Mouse (Mus musculus): ENCODE measurements around the gene Tiam1. TPM values are rescaled to one million over a fixed set of nuclear protein-coding genes. Genes with fewer than 3 reads are reported as not detected.

The Tiam1 gene
- total RNA-seq, 2 experiments from 2014 or later = 14.5 to 15.5 TPM

- no peak for DNase-seq (ENCODE audit: low spot score in 2 of 2)
These were observed 252.9 kb downstream of the Tiam1 start for GRCm38 (mm10) chr16:89890515-89891189.

- no peak for DNase-seq (ENCODE audit: low spot score in 2 of 2)
These were observed 253.6 kb downstream of the Tiam1 start for GRCm38 (mm10) chr16:89889890-89890462.

GRCm38 (mm10) chr16:89886561-89886960, 257.0 kb downstream of the Tiam1 start:
- no peak for DNase-seq (ENCODE audit: low spot score in 2 of 2)

- DNase-seq (ENCODE audit: low spot score in 2 of 2) = no peak
These were observed 257.9 kb downstream of the Tiam1 start for GRCm38 (mm10) chr16:89885661-89886060.

- no peak for DNase-seq (ENCODE audit: low spot score in 2 of 2)
These were observed 259.7 kb downstream of the Tiam1 start for GRCm38 (mm10) chr16:89883897-89884296.

GRCm38 (mm10) chr16:89882477-89883234, 260.9 kb downstream of the Tiam1 start:
- DNase-seq (ENCODE audit: low spot score in 2 of 2) = no peak

- no peak for DNase-seq (ENCODE audit: low spot score in 2 of 2)
These were observed 266.4 kb downstream of the Tiam1 start for GRCm38 (mm10) chr16:89877206-89877605.

GRCm38 (mm10) chr16:89876079-89876478, 267.5 kb downstream of the Tiam1 start:
- no peak for DNase-seq (ENCODE audit: low spot score in 2 of 2)

- no peak for DNase-seq (ENCODE audit: low spot score in 2 of 2)
These were observed 269.4 kb downstream of the Tiam1 start for GRCm38 (mm10) chr16:89874012-89874704.

- no peak for DNase-seq (ENCODE audit: low spot score in 2 of 2)
These were observed 271.3 kb downstream of the Tiam1 start for GRCm38 (mm10) chr16:89872011-89872942.

- no peak for DNase-seq (ENCODE audit: low spot score in 2 of 2)
These were observed 272.2 kb downstream of the Tiam1 start for GRCm38 (mm10) chr16:89871382-89871781.

GRCm38 (mm10) chr16:89870059-89870458, 273.5 kb downstream of the Tiam1 start:
- no peak for DNase-seq (ENCODE audit: low spot score in 2 of 2)

GRCm38 (mm10) chr16:89868502-89868901, 275.1 kb downstream of the Tiam1 start:
- DNase-seq (ENCODE audit: low spot score in 2 of 2) = no peak

GRCm38 (mm10) chr16:89867212-89867829, 276.2 kb downstream of the Tiam1 start:
- DNase-seq (ENCODE audit: low spot score in 2 of 2) = no peak

GRCm38 (mm10) chr16:89865136-89865535, 278.4 kb downstream of the Tiam1 start:
- DNase-seq (ENCODE audit: low spot score in 2 of 2) = no peak

GRCm38 (mm10) chr16:89864710-89865109, 278.9 kb downstream of the Tiam1 start:
- DNase-seq (ENCODE audit: low spot score in 2 of 2) = no peak

- DNase-seq (ENCODE audit: low spot score in 2 of 2) = no peak
These were observed 280.3 kb downstream of the Tiam1 start for GRCm38 (mm10) chr16:89863264-89863663.

- no peak for DNase-seq (ENCODE audit: low spot score in 2 of 2)
These were observed 282.0 kb downstream of the Tiam1 start for GRCm38 (mm10) chr16:89861531-89861930.

- no peak for DNase-seq (ENCODE audit: low spot score in 2 of 2)
These were observed 282.9 kb downstream of the Tiam1 start for GRCm38 (mm10) chr16:89860708-89861107.

GRCm38 (mm10) chr16:89857666-89858065, 285.9 kb downstream of the Tiam1 start:
- DNase-seq (ENCODE audit: low spot score in 2 of 2) = no peak
